Mouse (Mus musculus) cerebellum, adult 2 months (tissue): ENCODE data around the gene Immp1l. TPM values are rescaled to one million over a fixed set of nuclear protein-coding genes. Genes with fewer than 3 reads are reported as not detected.

Experiments used
- DNase-seq, 2 experiments: peaks; one replicate each; pipeline ENCODE4 v3.0.0; 2021
- H3K27ac ChIP-seq: fragments of 200-500 bp; 2 replicates; pipeline ENCODE4 v1.5.1; 2012; ENCODE audit warnings: low read length, control low read depth, inconsistent platforms; ENCODE audit not compliant: insufficient read depth
- H3K27me3 ChIP-seq: fragments of 200-500 bp; 2 replicates; pipeline ENCODE4 v1.6.1; 2012; ENCODE audit warnings: inconsistent platforms, mild to moderate bottlenecking, low read length, moderate library complexity; ENCODE audit not compliant: control insufficient read depth, insufficient read depth
- H3K4me1 ChIP-seq: fragments of 200-500 bp; 2 replicates; pipeline ENCODE4 v1.6.1; 2011; ENCODE audit warnings: low read length; ENCODE audit not compliant: control insufficient read depth, insufficient read depth
- H3K4me3 ChIP-seq: fragments of 200-500 bp; replicated peaks from 2 replicates; pipeline ENCODE3; 2011; ENCODE audit warnings: mild to moderate bottlenecking, low read depth, low read length, control low read depth; ENCODE audit not compliant: insufficient read depth
- CTCF ChIP-seq: fragments of 200-500 bp; IDR thresholded peaks from 2 replicates; pipeline ENCODE4 v1.5.1; 2011; ENCODE audit warnings: low read depth, mild to moderate bottlenecking, control low read depth, low read length, moderate library complexity, borderline replicate concordance; ENCODE audit not compliant: insufficient read depth
- POLR2A ChIP-seq: fragments of 200-500 bp; IDR thresholded peaks from 2 replicates; pipeline ENCODE4 v1.6.1; 2011; ENCODE audit warnings: low read length, control low read depth, borderline replicate concordance; ENCODE audit not compliant: insufficient read depth
- WGBS: fragments of 180-500 bp; shearing (Covaris S2); methylation state at CpG from one replicate; pipeline ENCODE4 v1.1.7; 2018; 5-methylcytosine and 5-hydroxymethylcytosine counted together
- polyA plus RNA-seq: library from polyadenylated mRNA; depleted of rRNA; stranded (reverse); fragments of >200 nt; gene quantifications from 2 replicates; pipeline ENCODE4 v1.2.3, GENCODE M21; 2012; rRNA removed

Immp1l gene
- polyA plus RNA-seq, 1 experiment, result 37.8 TPM

DNA sequence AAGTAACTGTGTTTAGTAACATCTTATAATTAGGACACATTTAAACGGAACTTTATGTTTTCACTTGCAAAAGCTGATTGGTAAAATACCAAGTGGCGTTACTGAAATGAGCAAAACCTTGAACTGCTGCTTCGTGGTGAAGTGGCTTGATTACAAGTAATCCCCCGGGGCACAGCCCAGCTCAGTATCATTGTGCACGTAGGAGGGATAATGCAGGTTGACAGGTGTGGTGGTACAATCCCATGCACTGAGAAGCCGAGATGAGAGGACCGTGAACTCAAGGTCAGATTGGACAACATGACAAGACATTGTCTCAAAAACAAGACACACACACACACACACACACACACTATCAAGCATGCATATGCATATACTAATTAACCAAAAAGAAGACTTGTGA lies 80.8 kb downstream of the Immp1l start:
- H3K27ac ChIP-seq, result no peak overlapping the region
- no peak for DNase-seq
- no peaks in the 10 kb centered on the region; the same call in 1 of the 2 replicates for H3K4me1 ChIP-seq
- TF ChIP-seq POLR2A (no peak), CTCF (no peak)
- WGBS, result 76% methylated on average over 7 of the region's 7 CpGs
- H3K27me3 ChIP-seq, result no peaks in the 10 kb centered on the region
- H3K4me3 ChIP-seq, result no peak overlapping the region

DNA sequence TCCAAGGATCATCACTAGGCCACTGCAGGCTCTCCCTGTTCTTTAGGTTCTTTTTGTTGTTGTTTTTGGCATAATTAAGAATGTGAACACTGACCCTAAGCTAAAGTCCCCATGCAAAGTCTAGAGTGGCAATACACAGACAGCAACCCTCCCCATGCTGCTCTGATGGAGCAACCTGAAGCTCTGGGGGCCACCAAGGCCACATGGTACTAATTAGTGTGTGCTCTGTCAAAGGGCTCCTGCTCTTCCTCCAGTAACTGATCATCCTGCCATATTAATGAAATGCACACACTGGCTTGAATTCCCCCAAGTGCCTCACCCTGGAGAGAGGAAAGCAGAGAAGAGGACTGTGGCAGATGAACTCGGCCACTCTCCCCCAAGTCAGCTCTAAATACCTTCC lies 82.7 kb downstream of the Immp1l start:
- Histone ChIP-seq H3K4me3 (no peak overlapping the region), H3K4me1 (no peaks in the 10 kb centered on the region; the same call in 1 of the 2 replicates), H3K27me3 (no peaks in the 10 kb centered on the region), H3K27ac (no peak overlapping the region)
- no peak for DNase-seq
- WGBS, result 66% methylated on average over 1 of the region's 1 CpGs
- TF ChIP-seq CTCF (no peak), POLR2A (no peak)

DNA sequence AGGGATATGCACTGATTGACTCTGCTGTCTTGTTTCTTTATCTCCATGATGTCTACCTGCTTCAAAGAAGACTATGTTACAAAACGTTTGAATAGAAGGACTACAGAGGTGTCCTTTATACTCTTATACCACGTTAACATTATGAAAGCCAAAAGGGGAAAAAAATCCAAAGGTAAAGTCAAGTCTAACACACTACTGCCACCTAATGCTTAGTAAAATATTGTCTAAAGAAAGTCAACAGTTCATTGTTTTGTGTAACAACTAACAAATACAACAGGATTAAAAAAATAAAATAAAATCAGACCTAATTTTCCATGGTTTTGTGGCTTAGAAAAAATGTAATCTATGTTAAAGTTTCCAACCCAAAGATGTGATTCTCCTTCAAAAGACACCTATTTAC lies 83.6 kb downstream of the Immp1l start:
- H3K27ac ChIP-seq, result no peak overlapping the region
- no peak for DNase-seq
- no peak overlapping the region for H3K4me3 ChIP-seq
- H3K4me1 ChIP-seq, result no peaks in the 10 kb centered on the region; the same call in 1 of the 2 replicates
- no peaks in the 10 kb centered on the region for H3K27me3 ChIP-seq
- WGBS, result 7% methylated on average over 2 of the region's 2 CpGs
- TF ChIP-seq CTCF, result no peak
- TF ChIP-seq POLR2A, result no peak

DNA sequence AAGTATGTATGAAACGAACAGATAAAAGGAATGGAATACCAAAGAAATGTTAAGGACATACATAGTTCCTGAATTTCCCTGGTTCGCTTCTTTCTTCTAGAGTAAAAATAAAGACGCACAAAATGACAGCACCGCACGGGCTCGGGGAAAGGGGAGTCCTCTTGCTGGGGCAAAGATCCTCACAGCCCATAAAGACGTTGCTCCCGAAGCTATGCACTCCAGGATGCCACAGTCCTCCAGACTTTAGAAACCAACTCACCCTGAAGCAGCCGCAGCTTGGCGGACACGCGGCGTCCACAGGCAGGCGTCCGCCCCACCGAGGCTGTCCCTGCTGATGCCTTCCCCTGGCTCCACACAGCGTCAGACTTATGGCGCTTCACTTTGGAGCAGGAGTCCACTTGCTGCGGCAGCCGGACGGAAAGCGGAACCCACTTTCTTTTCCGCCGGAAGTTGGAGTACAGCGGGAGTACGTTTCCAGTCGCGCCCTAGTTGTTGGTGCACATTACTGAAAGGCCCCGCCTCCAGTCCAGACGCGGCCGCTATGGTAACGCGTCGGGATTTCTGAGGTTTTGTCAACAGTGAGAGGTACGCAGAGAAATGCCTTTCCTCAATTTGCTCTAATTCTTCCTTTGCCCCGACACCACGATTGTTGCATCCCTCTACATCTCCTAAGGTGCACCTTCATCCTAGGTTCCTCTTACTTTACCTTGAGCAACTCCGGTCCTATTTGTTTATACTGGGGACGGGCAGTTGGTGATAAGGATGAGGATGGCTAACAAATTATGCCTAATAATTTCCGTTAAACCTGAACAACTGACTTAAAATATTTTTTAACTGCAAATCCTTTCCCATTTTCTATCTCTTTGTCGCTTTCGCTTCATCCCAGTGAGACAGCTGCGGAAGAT lies 98.6 kb downstream of the Immp1l start, which contains the start of gene Dnajc24:
Dnajc24 (minus strand) TSS at position 715 of the 905 bp plus-strand sequence.
- Histone ChIP-seq H3K4me3 (peak within 1 kb of the TSS; percentile 59), H3K27ac (no peak within 1 kb of the TSS), H3K4me1 (peaks cover 2% of the 10 kb centered on the region; the same call in 1 of the 2 replicates), H3K27me3 (no peaks in the 10 kb centered on the region)
- TF ChIP-seq CTCF (no peak), POLR2A (peak; percentile 76; the same call in 1 of the 2 replicates)
- DNase-seq, result peak; percentile 89 to 94
- 1% methylated on average over 44 of the region's 44 CpGs for WGBS

DNA sequence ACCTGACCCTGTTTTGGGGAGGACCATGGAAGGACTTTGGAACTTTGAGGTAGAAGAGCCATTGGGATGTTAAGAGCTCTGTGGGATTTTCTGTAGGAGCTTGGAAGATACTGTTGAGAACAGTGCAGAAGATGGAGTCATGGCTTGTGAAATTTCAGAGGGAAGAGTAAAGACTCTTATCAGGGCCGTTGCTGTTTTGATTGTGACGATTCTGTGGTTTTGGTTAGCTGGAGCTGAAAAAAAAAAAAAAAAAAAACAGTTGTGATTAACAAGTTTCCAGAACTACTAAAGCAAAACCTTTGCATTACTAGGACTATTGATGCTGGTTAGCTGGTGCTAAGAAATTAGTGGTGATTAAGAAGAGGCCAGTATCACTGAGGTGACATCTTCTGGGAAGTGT lies 104.0 kb downstream of the Immp1l start:
- no peak for TF ChIP-seq POLR2A
- TF ChIP-seq CTCF, result no peak
- Histone ChIP-seq H3K27me3 (no peaks in the 10 kb centered on the region), H3K4me3 (no peak overlapping the region), H3K27ac (no peak overlapping the region), H3K4me1 (no peaks in the 10 kb centered on the region)
- WGBS, result 81% methylated on average over 2 of the region's 2 CpGs
- DNase-seq, result no peak

Other genes with a start within 250 kb of the Immp1l start
- 84.5 and 103 TPM in 2 replicates for gene Pax6, start 235.7 kb upstream of the Immp1l start, polyA plus RNA-seq
- 11.0 and 11.9 TPM in 2 replicates for gene Elp4, start 74 bp upstream of the Immp1l start, polyA plus RNA-seq
- 28.1 and 30.2 TPM in 2 replicates for gene Dnajc24, start 98.9 kb downstream of the Immp1l start, polyA plus RNA-seq